Mouse (Mus musculus): ENCODE data around the gene Rgs7. TPM values are rescaled to one million over a fixed set of nuclear protein-coding genes. Genes with fewer than 3 reads are reported as not detected.
A peak's percentile ranks its signal among the peaks of the same experiment; 100 is the strongest.

The Rgs7 gene
- polyA plus RNA-seq, 1 experiment from 2014 or later: not detected

DNA sequence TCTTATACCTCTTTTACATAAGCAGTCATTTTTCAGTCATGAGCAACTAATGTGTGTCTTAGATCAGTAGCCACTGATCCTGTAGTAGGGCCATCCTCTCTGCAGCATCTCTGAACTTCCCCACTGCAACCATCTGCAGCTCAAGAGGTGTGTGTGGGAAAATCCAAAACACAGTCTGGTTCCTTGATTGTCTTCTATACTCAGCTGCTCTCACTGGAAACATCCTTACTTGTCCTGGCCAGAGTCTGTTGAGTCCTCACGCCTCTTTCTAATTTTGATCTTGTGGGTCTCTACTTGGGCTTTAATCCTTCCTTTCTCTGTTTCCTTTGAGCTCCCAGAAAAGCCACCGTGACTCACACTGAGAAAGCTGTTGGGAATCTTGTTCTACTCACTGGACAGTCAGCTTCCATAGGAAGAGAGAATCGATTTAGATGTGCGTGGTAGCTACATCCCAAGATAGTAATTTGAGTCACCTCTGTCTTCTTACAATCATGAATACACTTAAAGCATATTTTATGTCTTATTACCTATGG, 422.5 kb downstream of the Rgs7 start:
- H3K27ac ChIP-seq (ENCODE audit: low read length): no peak overlapping the region
- H3K27me3 ChIP-seq (ENCODE audit: control insufficient read depth, insufficient read depth, low read depth, low read length): no peaks in the 10 kb centered on the region
- H3K4me2 ChIP-seq (ENCODE audit: low read depth, low read length): no peak overlapping the region
- H3K36me3 ChIP-seq (ENCODE audit: control insufficient read depth, insufficient read depth): no peaks in the 10 kb centered on the region
- no peak overlapping the region for H3K9ac ChIP-seq (ENCODE audit: low read depth, low read length)
- no peak overlapping the region for H3K4me3 ChIP-seq (ENCODE audit: low read depth, low read length)
- 56% methylated on average over 4 of the region's 4 CpGs for WGBS (ENCODE audit: insufficient replicate concordance)
- ATAC-seq (ENCODE audit: low read depth): no peak
- no peaks in the 10 kb centered on the region for H3K4me1 ChIP-seq (ENCODE audit: control insufficient read depth, low read depth, low read length)
- H3K9me3 ChIP-seq (replicated peaks; ENCODE audit: control insufficient read depth, low read length): no peaks in the 10 kb centered on the region

DNA sequence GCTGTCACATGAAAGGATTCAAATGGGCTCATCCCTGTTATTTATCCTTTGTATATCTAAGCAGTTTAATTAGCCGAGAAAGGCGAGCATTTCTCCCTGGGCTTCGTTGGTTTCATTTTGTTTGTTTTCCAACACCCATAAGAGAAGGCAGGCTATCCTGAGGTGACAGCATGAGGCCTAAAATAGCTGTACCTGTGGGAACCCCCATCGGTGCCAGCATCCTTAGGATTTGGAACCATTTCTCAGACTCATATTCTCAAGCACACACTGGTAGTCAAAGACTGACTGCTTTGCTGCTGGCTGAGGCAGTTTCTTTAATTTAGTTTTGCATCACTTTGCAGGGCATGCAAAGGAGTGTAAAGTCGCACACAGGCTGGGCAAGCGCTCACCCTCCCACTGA, 443.2 kb downstream of the Rgs7 start:
- H3K9ac ChIP-seq (ENCODE audit: low read depth, low read length): no peak overlapping the region
- H3K36me3 ChIP-seq (ENCODE audit: control insufficient read depth, insufficient read depth): no peaks in the 10 kb centered on the region
- 64% methylated on average over 6 of the region's 6 CpGs for WGBS (ENCODE audit: insufficient replicate concordance)
- no peaks in the 10 kb centered on the region for H3K27me3 ChIP-seq (ENCODE audit: control insufficient read depth, insufficient read depth, low read depth, low read length)
- no peaks in the 10 kb centered on the region for H3K9me3 ChIP-seq (replicated peaks; ENCODE audit: control insufficient read depth, low read length)
- no peak overlapping the region for H3K4me3 ChIP-seq (ENCODE audit: low read depth, low read length)
- H3K4me2 ChIP-seq (ENCODE audit: low read depth, low read length): no peak overlapping the region
- no peaks in the 10 kb centered on the region for H3K4me1 ChIP-seq (ENCODE audit: control insufficient read depth, low read depth, low read length)
- no peak overlapping the region for H3K27ac ChIP-seq (ENCODE audit: low read length)
- no peak for ATAC-seq (ENCODE audit: low read depth)

DNA sequence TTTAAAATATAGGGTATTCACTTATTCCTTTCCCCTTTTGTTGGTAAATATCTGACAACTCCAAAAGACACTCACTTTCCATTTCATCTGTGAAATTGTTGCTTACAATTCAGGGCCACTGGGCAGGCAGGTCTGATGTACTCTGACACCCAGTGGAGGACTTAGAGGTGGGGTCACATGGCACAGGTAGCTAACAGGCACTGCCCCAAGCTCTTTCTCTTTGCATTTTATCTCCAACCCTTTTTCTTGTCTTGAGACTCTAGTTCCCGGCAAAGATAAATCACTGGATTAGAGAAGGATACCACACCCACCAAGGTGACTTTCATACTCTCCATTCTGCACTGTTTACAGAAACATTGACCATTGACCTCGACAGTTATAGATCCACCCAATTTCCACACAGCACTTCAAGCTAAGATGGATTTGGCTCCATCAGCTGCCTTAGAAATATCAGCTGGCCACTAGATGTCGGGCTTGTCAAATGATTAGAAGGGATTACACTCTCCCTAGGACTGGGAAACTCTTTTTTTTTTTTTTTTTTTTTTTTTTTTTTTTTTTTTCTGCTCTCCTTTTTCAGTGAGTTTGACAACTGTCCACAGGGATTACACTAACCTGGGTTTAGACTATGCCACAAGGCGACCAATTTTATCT, 451.0 kb downstream of the Rgs7 start:
- WGBS (ENCODE audit: insufficient replicate concordance): 33% methylated on average over 4 of the region's 4 CpGs
- no peaks in the 10 kb centered on the region for H3K9me3 ChIP-seq (replicated peaks; ENCODE audit: control insufficient read depth, low read length)
- no peaks in the 10 kb centered on the region for H3K36me3 ChIP-seq (ENCODE audit: control insufficient read depth, insufficient read depth)
- peak; percentile 80 for ATAC-seq (ENCODE audit: low read depth)
- H3K27ac ChIP-seq (ENCODE audit: low read length): no peak overlapping the region
- H3K4me1 ChIP-seq (ENCODE audit: control insufficient read depth, low read depth, low read length): no peaks in the 10 kb centered on the region
- no peaks in the 10 kb centered on the region for H3K27me3 ChIP-seq (ENCODE audit: control insufficient read depth, insufficient read depth, low read depth, low read length)
- no peak overlapping the region for H3K4me2 ChIP-seq (ENCODE audit: low read depth, low read length)
- no peak overlapping the region for H3K9ac ChIP-seq (ENCODE audit: low read depth, low read length)
- no peak overlapping the region for H3K4me3 ChIP-seq (ENCODE audit: low read depth, low read length)

DNA sequence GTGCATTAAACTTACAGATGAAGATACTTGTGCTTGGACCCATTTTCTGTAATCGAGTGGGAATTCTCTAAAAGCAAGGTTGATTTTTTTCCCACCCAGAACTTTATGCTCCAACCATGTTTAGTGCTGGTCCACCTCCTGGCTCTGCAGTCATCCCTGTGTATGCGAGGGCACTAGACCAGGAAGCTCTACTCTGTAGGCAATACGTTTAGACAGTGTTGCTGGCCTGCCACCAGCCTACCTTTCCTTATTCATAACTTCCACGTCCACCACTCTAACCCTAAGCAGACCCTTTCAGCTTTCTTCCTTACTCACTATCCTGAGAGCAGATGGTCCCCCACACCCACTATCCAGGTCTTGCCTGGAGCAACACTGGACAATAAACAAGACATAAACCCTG, 452.3 kb downstream of the Rgs7 start:
- H3K4me1 ChIP-seq (ENCODE audit: control insufficient read depth, low read depth, low read length): no peaks in the 10 kb centered on the region
- no peaks in the 10 kb centered on the region for H3K9me3 ChIP-seq (replicated peaks; ENCODE audit: control insufficient read depth, low read length)
- H3K27me3 ChIP-seq (ENCODE audit: control insufficient read depth, insufficient read depth, low read depth, low read length): no peaks in the 10 kb centered on the region
- WGBS (ENCODE audit: insufficient replicate concordance): 68% methylated on average over 4 of the region's 4 CpGs
- H3K27ac ChIP-seq (ENCODE audit: low read length): no peak overlapping the region
- no peaks in the 10 kb centered on the region for H3K36me3 ChIP-seq (ENCODE audit: control insufficient read depth, insufficient read depth)
- ATAC-seq (ENCODE audit: low read depth): no peak
- no peak overlapping the region for H3K4me3 ChIP-seq (ENCODE audit: low read depth, low read length)
- H3K9ac ChIP-seq (ENCODE audit: low read depth, low read length): no peak overlapping the region
- no peak overlapping the region for H3K4me2 ChIP-seq (ENCODE audit: low read depth, low read length)

DNA sequence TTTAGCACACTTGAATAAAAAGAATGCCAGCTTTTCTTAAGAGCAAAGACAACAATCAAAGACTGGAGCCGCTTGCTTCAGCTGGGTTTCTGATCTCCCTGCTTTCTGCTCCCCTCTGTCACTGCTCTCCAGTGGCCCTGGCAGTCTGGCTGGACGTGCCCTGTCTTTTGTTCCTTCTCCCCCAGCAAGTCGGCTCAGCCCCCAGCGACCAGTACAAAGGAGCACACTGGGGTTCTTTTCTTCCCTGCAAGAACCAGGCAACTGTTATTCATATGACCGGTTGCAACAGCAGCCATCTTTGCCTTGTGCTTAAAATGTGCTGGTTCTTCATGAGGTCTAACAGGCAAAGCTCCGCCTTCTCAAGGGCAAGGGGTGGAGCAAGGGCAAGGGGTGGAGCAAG, 452.7 kb downstream of the Rgs7 start:
- Histone ChIP-seq H3K9me3 (replicated peaks; ENCODE audit: control insufficient read depth, low read length) (no peaks in the 10 kb centered on the region), H3K27ac (ENCODE audit: low read length) (no peak overlapping the region), H3K36me3 (ENCODE audit: control insufficient read depth, insufficient read depth) (no peaks in the 10 kb centered on the region), H3K4me1 (ENCODE audit: control insufficient read depth, low read depth, low read length) (no peaks in the 10 kb centered on the region), H3K9ac (ENCODE audit: low read depth, low read length) (no peak overlapping the region), H3K4me2 (ENCODE audit: low read depth, low read length) (no peak overlapping the region), H3K4me3 (ENCODE audit: low read depth, low read length) (no peak overlapping the region), H3K27me3 (ENCODE audit: control insufficient read depth, insufficient read depth, low read depth, low read length) (no peaks in the 10 kb centered on the region)
- WGBS (ENCODE audit: insufficient replicate concordance): 51% methylated on average over 6 of the region's 6 CpGs
- ATAC-seq (ENCODE audit: low read depth): no peak

DNA sequence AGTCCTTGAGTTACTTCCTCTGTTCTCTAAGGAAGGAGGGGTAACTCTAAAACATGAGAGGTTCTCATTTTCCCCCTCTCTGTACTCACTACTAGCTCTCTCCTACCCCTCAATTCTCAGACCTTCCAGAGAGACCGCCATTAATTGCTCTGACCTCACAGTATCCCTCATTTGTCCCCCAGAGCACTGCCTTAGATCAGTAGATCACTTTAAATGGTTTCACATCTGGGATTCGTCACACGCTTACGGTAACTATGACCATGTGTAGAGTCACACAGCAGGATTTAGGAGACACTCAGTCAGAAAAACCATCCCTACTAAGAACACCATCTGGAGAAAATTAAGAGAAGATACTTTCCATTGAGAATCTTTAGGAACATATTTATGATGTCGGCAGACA, 456.8 kb downstream of the Rgs7 start:
- Histone ChIP-seq H3K27ac (ENCODE audit: low read length) (no peak overlapping the region), H3K9me3 (replicated peaks; ENCODE audit: control insufficient read depth, low read length) (no peaks in the 10 kb centered on the region), H3K27me3 (ENCODE audit: control insufficient read depth, insufficient read depth, low read depth, low read length) (no peaks in the 10 kb centered on the region), H3K9ac (ENCODE audit: low read depth, low read length) (no peak overlapping the region), H3K4me2 (ENCODE audit: low read depth, low read length) (no peak overlapping the region), H3K36me3 (ENCODE audit: control insufficient read depth, insufficient read depth) (no peaks in the 10 kb centered on the region), H3K4me3 (ENCODE audit: low read depth, low read length) (no peak overlapping the region), H3K4me1 (ENCODE audit: control insufficient read depth, low read depth, low read length) (no peaks in the 10 kb centered on the region)
- 70% methylated on average over 5 of the region's 5 CpGs for WGBS (ENCODE audit: insufficient replicate concordance)
- ATAC-seq (ENCODE audit: low read depth): no peak

DNA sequence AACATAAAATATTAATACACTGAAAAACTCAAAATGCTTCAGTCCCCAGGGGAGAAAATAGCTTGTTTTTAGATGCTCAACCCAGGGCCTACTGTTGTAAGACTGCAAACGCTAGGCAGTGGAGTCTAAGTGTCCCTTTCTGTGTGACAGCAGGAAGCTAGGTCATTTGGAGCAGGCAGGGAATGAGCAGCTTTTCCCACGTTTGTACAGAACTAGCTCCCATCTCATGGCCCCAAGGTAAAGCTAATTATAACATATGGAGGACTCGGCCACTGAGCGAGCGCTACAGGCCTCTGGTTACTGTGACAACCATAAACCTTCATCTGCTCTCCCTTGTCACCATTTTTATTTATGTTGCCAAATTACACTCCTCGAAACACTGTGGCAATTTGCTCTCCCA, 460.3 kb downstream of the Rgs7 start:
- Histone ChIP-seq H3K9ac (ENCODE audit: low read depth, low read length) (no peak overlapping the region), H3K27ac (ENCODE audit: low read length) (no peak overlapping the region), H3K9me3 (replicated peaks; ENCODE audit: control insufficient read depth, low read length) (no peaks in the 10 kb centered on the region), H3K4me1 (ENCODE audit: control insufficient read depth, low read depth, low read length) (no peaks in the 10 kb centered on the region), H3K36me3 (ENCODE audit: control insufficient read depth, insufficient read depth) (no peaks in the 10 kb centered on the region), H3K4me3 (ENCODE audit: low read depth, low read length) (no peak overlapping the region), H3K4me2 (ENCODE audit: low read depth, low read length) (no peak overlapping the region), H3K27me3 (ENCODE audit: control insufficient read depth, insufficient read depth, low read depth, low read length) (no peaks in the 10 kb centered on the region)
- 57% methylated on average over 6 of the region's 6 CpGs for WGBS (ENCODE audit: insufficient replicate concordance)
- no peak for ATAC-seq (ENCODE audit: low read depth)

DNA sequence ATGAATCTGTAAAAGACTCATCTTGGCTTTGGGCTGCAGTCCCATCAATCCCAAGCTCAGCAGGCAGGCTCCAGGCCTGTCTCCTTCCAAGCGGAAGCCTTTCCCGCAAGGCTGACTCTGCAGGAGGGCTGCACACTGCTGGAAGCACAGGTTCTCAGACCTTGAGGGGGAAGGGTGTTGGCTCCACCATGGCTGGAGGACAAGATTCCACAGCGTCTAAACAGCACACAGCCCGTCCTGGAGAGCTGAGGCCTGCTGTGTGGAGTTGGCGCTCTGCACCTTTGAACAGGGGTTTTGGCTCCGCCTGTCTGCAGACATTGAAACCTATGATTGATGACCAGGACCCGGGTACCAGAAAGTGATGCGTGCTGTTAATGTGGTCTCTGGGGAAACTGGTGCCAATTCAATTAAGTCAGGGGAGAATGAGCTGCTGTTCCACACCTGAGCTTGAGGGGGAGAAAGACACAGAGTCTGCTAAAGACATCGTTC, 463.5 kb downstream of the Rgs7 start:
- Histone ChIP-seq H3K4me3 (ENCODE audit: low read depth, low read length) (no peak overlapping the region), H3K9ac (ENCODE audit: low read depth, low read length) (no peak overlapping the region), H3K27ac (ENCODE audit: low read length) (no peak overlapping the region), H3K4me1 (ENCODE audit: control insufficient read depth, low read depth, low read length) (no peaks in the 10 kb centered on the region), H3K9me3 (replicated peaks; ENCODE audit: control insufficient read depth, low read length) (no peaks in the 10 kb centered on the region), H3K36me3 (ENCODE audit: control insufficient read depth, insufficient read depth) (no peaks in the 10 kb centered on the region), H3K4me2 (ENCODE audit: low read depth, low read length) (no peak overlapping the region), H3K27me3 (ENCODE audit: control insufficient read depth, insufficient read depth, low read depth, low read length) (no peaks in the 10 kb centered on the region)
- 25% methylated on average over 9 of the region's 9 CpGs for WGBS (ENCODE audit: insufficient replicate concordance)
- no peak for ATAC-seq (ENCODE audit: low read depth)

DNA sequence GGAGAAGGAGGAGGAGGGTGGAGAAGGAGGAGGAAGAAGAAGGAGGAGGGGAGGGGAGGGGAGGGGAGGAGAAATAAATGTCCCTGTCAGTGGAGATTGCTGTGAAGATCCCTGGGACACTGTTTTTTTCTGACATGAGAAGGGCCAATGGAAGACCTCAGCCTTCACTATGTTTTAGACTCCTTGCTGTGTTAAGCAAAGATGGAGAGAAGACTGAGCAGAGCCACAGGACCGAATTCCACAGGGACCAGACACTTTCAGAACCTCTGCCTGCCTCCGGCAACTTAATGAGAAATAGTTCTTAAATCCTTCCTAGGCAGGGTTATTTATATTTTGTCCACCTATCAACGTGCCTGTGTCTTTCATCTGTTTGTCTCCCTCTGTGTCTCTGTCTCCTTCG, 464.0 kb downstream of the Rgs7 start:
- no peak overlapping the region for H3K4me3 ChIP-seq (ENCODE audit: low read depth, low read length)
- ATAC-seq (ENCODE audit: low read depth): no peak
- H3K4me2 ChIP-seq (ENCODE audit: low read depth, low read length): no peak overlapping the region
- H3K27me3 ChIP-seq (ENCODE audit: control insufficient read depth, insufficient read depth, low read depth, low read length): no peaks in the 10 kb centered on the region
- no peaks in the 10 kb centered on the region for H3K4me1 ChIP-seq (ENCODE audit: control insufficient read depth, low read depth, low read length)
- H3K9me3 ChIP-seq (replicated peaks; ENCODE audit: control insufficient read depth, low read length): no peaks in the 10 kb centered on the region
- no peak overlapping the region for H3K9ac ChIP-seq (ENCODE audit: low read depth, low read length)
- H3K27ac ChIP-seq (ENCODE audit: low read length): no peak overlapping the region
- no peaks in the 10 kb centered on the region for H3K36me3 ChIP-seq (ENCODE audit: control insufficient read depth, insufficient read depth)
- 20% methylated on average over 4 of the region's 4 CpGs for WGBS (ENCODE audit: insufficient replicate concordance)
